Mouse (Mus musculus): ENCODE measurements around the gene Inafm2. TPM values are rescaled to one million over a fixed set of nuclear protein-coding genes. Genes with fewer than 3 reads are reported as not detected.

Gene Inafm2
- polyA plus RNA-seq, 1 experiment: 11.7 TPM

- DNase-seq (ENCODE audit: low read depth): no peak
- TF ChIP-seq POLR2A (IDR thresholded peaks at IDR 0.05; ENCODE audit: borderline replicate concordance, extremely low read depth, insufficient read depth, insufficient read length, poor library complexity, severe bottlenecking) (no peak), CTCF (IDR thresholded peaks at IDR 0.05; ENCODE audit: borderline replicate concordance, extremely low read depth, insufficient read depth, insufficient read length) (no peak)
These were observed 14.9 kb downstream of the Inafm2 start for GRCm38 (mm10) chr2:118760311-118761025.

GRCm38 (mm10) chr2:118761358-118761757 is 15.8 kb downstream of the Inafm2 start:
- DNase-seq (ENCODE audit: low read depth): peak; percentile 29
- TF ChIP-seq POLR2A (IDR thresholded peaks at IDR 0.05; ENCODE audit: borderline replicate concordance, extremely low read depth, insufficient read depth, insufficient read length, poor library complexity, severe bottlenecking): no peak
- TF ChIP-seq CTCF (IDR thresholded peaks at IDR 0.05; ENCODE audit: borderline replicate concordance, extremely low read depth, insufficient read depth, insufficient read length): peak; percentile 16; the same call in 1 of the 2 replicates

- TF ChIP-seq POLR2A (IDR thresholded peaks at IDR 0.05; ENCODE audit: borderline replicate concordance, extremely low read depth, insufficient read depth, insufficient read length, poor library complexity, severe bottlenecking) (peak; percentile 43; the same call in 1 of the 2 replicates), CTCF (IDR thresholded peaks at IDR 0.05; ENCODE audit: borderline replicate concordance, extremely low read depth, insufficient read depth, insufficient read length) (no peak)
- DNase-seq (ENCODE audit: low read depth): peak; percentile 97
These were observed 16.6 kb downstream of the Inafm2 start, which contains the start of gene Ccdc9b for GRCm38 (mm10) chr2:118761906-118762783. Ccdc9b (minus strand) TSS chr2:118762661.

- TF ChIP-seq POLR2A (IDR thresholded peaks at IDR 0.05; ENCODE audit: borderline replicate concordance, extremely low read depth, insufficient read depth, insufficient read length, poor library complexity, severe bottlenecking) (no peak), CTCF (IDR thresholded peaks at IDR 0.05; ENCODE audit: borderline replicate concordance, extremely low read depth, insufficient read depth, insufficient read length) (no peak)
- no peak for DNase-seq (ENCODE audit: low read depth)
These were observed 17.2 kb downstream of the Inafm2 start for GRCm38 (mm10) chr2:118762784-118763148.

GRCm38 (mm10) chr2:118763469-118763868 is 17.9 kb downstream of the Inafm2 start:
- DNase-seq (ENCODE audit: low read depth): peak; percentile 44
- TF ChIP-seq CTCF (IDR thresholded peaks at IDR 0.05; ENCODE audit: borderline replicate concordance, extremely low read depth, insufficient read depth, insufficient read length): no peak
- TF ChIP-seq POLR2A (IDR thresholded peaks at IDR 0.05; ENCODE audit: borderline replicate concordance, extremely low read depth, insufficient read depth, insufficient read length, poor library complexity, severe bottlenecking): no peak

- DNase-seq (ENCODE audit: low read depth): peak; percentile 78
- no peak for TF ChIP-seq POLR2A (IDR thresholded peaks at IDR 0.05; ENCODE audit: borderline replicate concordance, extremely low read depth, insufficient read depth, insufficient read length, poor library complexity, severe bottlenecking)
- peak; percentile 73 for TF ChIP-seq CTCF (IDR thresholded peaks at IDR 0.05; ENCODE audit: borderline replicate concordance, extremely low read depth, insufficient read depth, insufficient read length)
These were observed 18.7 kb downstream of the Inafm2 start for GRCm38 (mm10) chr2:118764094-118764831.

- TF ChIP-seq CTCF (IDR thresholded peaks at IDR 0.05; ENCODE audit: borderline replicate concordance, extremely low read depth, insufficient read depth, insufficient read length) (no peak), POLR2A (IDR thresholded peaks at IDR 0.05; ENCODE audit: borderline replicate concordance, extremely low read depth, insufficient read depth, insufficient read length, poor library complexity, severe bottlenecking) (no peak)
- DNase-seq (ENCODE audit: low read depth): no peak
These were observed 19.3 kb downstream of the Inafm2 start for GRCm38 (mm10) chr2:118764875-118765274.

GRCm38 (mm10) chr2:118766041-118767033 is 20.8 kb downstream of the Inafm2 start:
- TF ChIP-seq CTCF (IDR thresholded peaks at IDR 0.05; ENCODE audit: borderline replicate concordance, extremely low read depth, insufficient read depth, insufficient read length) (no peak), POLR2A (IDR thresholded peaks at IDR 0.05; ENCODE audit: borderline replicate concordance, extremely low read depth, insufficient read depth, insufficient read length, poor library complexity, severe bottlenecking) (no peak)

GRCm38 (mm10) chr2:118772158-118772874 is 26.8 kb downstream of the Inafm2 start, which contains the start of gene Phgr1:
Phgr1 (plus strand) TSS chr2:118772769.
- no peak for DNase-seq (ENCODE audit: low read depth)
- no peak for TF ChIP-seq CTCF (IDR thresholded peaks at IDR 0.05; ENCODE audit: borderline replicate concordance, extremely low read depth, insufficient read depth, insufficient read length)
- no peak for TF ChIP-seq POLR2A (IDR thresholded peaks at IDR 0.05; ENCODE audit: borderline replicate concordance, extremely low read depth, insufficient read depth, insufficient read length, poor library complexity, severe bottlenecking)

More at GRCm38 (mm10) chr2:118766041-118767033, 20.8 kb downstream of the Inafm2 start:
- no peak for DNase-seq (ENCODE audit: low read depth)

All from brain, embryonic 14.5 days (tissue).